Mouse (Mus musculus) cerebellum, adult 2 months (tissue): ENCODE data around the gene Vps39.

Experiments
- CTCF ChIP-seq: fragments of 200-500 bp; IDR thresholded peaks from 2 replicates; pipeline ENCODE4 v1.5.1; 2011; ENCODE audit warnings: low read depth, mild to moderate bottlenecking, control low read depth, low read length, moderate library complexity, borderline replicate concordance; ENCODE audit not compliant: insufficient read depth
- POLR2A ChIP-seq: fragments of 200-500 bp; IDR thresholded peaks from 2 replicates; pipeline ENCODE4 v1.6.1; 2011; ENCODE audit warnings: low read length, control low read depth, borderline replicate concordance; ENCODE audit not compliant: insufficient read depth

- TF ChIP-seq CTCF (no peak), POLR2A (no peak)
These were observed 68.8 kb downstream of the Vps39 start for GRCm38 (mm10) chr2:120284094-120284493.
